Mouse (Mus musculus): ENCODE results near the gene Prr22.

The Prr22 gene

GRCm38 (mm10) chr17:56769950-56770349 lies at the start of gene Prr22:
Gene Prr22 (plus strand): TSS chr17:56770250.
- no peak for DNase-seq

DNA sequence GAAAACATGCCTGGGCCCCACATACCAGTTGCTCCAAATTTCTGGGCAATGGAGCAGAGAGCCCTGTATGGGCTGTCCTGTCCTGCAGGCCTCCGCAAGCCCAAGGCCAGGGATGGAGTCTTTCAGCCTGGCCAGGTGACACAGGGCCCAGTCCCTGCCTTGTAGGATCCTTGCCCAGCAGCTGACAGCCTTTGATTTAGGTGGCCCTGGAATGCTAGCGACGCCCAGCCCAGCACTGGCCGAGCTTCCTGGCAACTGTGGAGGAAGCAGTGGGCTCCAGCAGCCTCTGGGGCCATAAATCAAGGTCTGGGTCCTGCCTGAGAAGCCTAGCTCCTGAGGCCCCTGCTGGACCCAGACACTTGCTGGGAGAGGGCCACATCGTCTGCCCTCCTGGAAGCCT lies 47.6 kb upstream of the Prr22 start:
- no peak for DNase-seq

GRCm38 (mm10) chr17:56723419-56724161 lies 46.5 kb upstream of the Prr22 start:
- no peak for DNase-seq

GRCm38 (mm10) chr17:56727029-56727649 lies 42.9 kb upstream of the Prr22 start:
- no peak for DNase-seq

- DNase-seq = no peak
These were observed 42.4 kb upstream of the Prr22 start for GRCm38 (mm10) chr17:56727659-56728058.

- no peak for DNase-seq
These were observed 41.9 kb upstream of the Prr22 start for GRCm38 (mm10) chr17:56728117-56728516.

DNA sequence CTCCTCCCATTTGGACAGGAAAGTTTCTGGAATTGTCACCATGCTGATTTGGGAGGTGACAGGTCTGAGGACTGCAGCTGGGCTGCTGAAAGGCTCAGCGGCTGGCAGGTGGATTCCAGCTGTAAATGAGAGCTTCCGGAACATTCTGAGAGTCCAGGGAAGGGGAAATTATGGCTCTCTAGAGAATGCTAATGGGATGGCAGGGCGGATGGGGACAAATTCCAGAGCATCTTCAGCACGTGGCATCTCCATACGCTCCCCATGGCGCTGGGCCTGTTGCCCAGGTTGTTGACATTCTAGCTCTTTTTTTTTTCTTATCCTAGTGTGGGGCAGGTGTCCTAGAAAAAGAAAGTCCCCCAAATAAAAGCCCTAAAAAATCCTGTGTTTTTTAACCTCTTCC lies 40.9 kb upstream of the Prr22 start:
- DNase-seq = no peak

DNA sequence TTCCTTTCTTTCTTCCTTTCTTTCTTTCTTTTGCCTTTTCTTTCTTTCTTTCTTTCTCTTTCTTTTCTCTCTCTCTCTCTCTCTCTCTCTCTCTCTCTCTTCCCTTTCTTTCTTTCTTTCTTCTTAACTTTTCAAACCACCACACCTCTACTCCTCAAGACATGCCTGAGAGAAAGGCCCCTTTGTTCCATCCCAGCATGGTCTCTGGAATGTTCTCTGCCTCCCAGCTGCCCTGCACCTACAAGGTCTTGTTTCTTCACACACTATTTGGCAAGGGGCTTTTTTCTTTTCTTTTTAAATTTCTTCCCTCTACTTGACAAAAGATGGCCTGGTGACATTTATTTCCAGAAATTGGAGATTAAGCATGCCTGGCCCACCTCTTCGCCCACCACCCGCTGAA lies 40.4 kb upstream of the Prr22 start:
- no peak for DNase-seq

GRCm38 (mm10) chr17:56736534-56736933 lies 33.5 kb upstream of the Prr22 start:
- DNase-seq = peak; percentile 42

- no peak for DNase-seq
These were observed 31.8 kb upstream of the Prr22 start for GRCm38 (mm10) chr17:56738221-56738620.

DNA sequence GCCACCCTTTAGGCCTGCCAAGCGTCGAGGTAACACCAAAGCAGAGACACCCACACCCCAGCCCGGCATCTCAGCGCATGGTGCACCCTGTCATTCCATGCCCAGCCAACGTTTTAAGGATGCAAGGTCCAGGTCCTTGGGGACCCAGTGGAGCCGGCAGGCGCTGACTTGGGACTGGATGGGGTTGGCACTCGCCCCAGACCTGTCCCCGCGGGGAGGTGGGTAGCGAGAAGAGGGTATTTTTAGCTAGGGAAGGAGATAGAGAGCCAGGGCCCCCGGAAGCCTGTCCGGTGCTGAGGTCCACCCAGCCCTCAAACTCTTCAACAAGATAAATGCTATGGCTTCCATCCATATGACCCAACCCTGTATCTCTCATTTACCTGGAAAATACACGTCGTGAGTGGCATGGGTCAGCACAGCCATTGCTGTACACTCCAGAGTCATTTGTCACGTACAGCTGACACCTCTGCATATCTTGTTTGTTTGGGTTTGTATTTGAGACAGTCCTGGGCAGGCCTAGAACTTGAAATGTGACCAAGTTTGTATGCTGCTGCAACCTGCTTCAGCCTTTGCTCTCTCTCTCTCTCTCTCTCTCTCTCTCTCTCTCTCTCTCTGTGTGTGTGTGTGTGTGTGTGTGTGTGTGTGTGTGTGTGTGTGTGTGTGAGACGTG lies 29.8 kb upstream of the Prr22 start:
- no peak for DNase-seq

GRCm38 (mm10) chr17:56740788-56741160 lies 29.3 kb upstream of the Prr22 start:
- DNase-seq = no peak

DNA sequence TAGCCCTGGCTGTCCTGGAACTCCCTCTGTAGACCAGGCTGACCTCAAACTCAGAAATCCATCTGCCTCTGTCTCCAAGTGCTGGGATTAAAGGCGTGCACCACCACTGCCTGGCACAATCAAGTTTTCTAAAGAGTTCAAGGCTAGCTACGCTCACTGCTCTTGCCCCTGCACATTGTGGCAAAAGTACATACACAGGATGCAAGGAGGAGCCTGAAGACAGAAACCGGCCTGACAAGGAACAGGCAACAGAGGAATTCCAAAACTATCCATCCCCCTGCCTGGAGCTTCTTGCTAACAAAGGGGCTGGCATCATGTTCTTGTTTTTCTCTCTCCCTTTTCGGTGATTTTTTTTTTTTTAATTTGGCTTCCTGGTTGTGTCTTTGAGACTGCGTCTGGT lies 25.9 kb upstream of the Prr22 start:
- DNase-seq = no peak

- no peak for DNase-seq
These were observed 18.5 kb upstream of the Prr22 start for GRCm38 (mm10) chr17:56751404-56752072.

GRCm38 (mm10) chr17:56753452-56753851 lies 16.6 kb upstream of the Prr22 start:
- peak; percentile 9 for DNase-seq

DNA sequence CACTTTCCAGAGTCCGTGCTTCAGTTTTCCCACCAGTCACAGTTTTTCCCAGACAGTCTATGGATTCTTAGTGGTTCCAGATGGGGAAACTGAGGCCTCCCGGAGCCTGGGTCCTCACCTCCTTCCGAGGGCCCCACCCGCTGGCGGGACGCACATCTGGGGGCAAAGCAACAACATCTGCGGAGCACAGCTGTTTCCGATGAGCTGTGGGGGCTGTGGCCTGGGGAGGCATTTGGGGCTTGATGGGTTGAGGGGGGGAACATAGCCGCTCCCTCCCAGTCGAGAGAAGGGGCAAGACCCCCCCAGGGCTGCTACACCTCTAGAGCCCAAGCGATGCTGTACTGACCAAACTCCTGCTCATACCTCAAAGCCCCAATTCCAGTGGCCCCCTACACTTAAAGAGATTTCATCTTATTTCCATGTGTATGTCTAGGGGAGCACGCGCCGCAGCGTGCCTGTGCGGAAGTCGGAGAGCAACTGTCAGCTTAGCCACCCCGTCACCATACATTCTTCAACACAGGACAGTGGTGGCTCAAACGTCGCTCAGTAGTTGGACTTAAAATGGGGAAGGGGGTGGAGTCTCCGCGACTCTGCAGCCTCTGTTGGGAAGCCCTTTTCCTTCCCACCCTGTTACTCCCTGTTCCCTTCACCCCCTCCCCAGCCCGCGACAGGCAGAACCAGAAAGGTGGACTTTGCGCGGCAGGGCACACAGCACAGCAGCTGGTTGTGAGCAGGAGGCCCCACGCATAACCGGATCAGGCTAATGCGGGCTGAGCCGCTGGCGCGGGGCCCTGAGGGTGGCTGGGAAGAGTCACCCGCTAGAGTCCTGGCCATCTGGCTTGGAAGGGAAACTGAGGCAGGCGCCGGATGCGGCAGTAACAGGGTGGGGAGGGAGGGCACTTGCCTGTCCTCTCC lies 15.5 kb upstream of the Prr22 start:
- peak; percentile 43 for DNase-seq

- peak; percentile 56 for DNase-seq
These were observed 13.2 kb upstream of the Prr22 start for GRCm38 (mm10) chr17:56756703-56757399.

- DNase-seq = peak; percentile 90
These were observed 12.5 kb upstream of the Prr22 start, which contains the start of gene Nrtn for GRCm38 (mm10) chr17:56757416-56758123. Gene Nrtn (minus strand): TSS chr17:56757530.

DNA sequence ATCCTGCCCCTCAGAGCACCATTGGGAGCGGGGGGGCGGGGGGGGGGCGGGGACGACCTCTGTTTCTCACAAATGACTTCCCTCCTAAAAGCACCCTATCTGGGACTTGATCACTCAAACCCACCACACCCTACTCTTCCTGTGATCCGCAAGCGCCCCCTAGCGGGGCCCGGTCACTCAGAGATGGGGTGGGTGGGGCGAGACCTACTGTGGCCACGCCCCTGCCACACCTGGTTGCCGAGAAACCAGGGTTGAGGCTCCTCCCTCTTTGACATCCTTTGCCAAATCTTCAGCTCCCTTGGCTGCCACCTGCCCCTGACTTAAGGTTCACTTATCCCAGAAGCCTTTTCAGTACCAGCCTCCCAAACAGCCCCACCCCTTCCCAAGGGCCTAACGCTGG lies 11.9 kb upstream of the Prr22 start:
- DNase-seq = peak; percentile 90

DNA sequence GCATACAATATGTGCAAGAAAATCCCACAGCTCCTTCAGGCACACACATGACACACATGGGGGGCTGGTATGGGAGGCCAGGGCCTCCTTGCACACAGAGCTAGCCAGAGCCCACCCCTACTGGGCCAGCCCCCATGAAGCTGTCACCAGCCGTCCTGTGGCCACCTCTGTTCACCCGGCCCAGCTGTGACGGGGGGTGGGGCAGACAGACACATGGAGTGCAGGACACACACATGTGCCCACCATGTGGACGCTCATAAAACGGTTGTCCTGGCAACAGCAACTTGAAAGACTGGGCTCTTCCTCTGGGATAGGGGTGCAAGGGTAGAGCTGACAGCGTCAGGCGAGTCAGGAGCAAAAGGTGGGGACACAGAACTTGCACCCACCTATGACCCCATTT lies 10.8 kb upstream of the Prr22 start:
- DNase-seq = no peak

- DNase-seq = no peak
These were observed 9.0 kb upstream of the Prr22 start for GRCm38 (mm10) chr17:56761077-56761476.

All from thymus, postnatal 14 days (tissue).